Mouse (Mus musculus) brain, adult 2 months (tissue): ENCODE measurements around the gene Wdr18.
"Not testable (repeated sequence)": the region's sequence is repeated elsewhere in the genome, so short reads cannot be mapped to it uniquely, and the experiment has no call there.

Source experiments
- DNase-seq: peaks from one replicate; pipeline ENCODE4 v3.0.0; 2011; ENCODE audit warnings: low read depth, low spot score

Wdr18 gene

DNA sequence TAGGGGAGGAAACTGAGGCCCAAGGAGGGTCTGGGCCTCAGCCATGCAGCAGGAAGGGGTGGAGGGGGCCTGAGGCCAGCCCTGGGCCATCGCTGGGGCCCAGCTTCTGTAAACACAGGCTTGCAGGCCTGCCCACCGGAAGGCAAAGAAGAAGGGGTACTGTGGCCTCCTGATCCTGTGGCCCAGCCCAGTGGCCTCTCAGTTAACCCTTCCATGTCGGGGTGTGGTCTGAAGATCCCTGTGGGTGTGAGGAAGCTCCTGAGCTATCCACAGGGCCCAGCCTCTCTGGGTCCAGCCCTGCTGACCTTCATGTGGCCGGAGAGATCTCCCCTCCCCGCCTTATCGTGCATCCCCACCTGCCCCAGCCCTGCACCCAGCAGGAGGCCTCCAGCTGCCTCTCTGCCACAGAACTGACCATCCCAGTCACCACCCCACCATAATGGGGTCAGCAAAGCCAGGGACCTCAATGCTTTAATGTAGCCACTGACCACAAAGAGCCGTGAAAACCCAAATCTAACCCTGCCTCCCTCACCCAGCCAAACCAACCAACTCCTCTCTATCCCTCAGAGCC is 13.1 kb upstream of the Wdr18 start:
- DNase-seq, result no peak

- no peak for DNase-seq
These were observed 12.4 kb upstream of the Wdr18 start for GRCm38 (mm10) chr10:79947502-79947901.

- DNase-seq, result no peak
These were observed 10.1 kb upstream of the Wdr18 start for GRCm38 (mm10) chr10:79949873-79950272.

DNA sequence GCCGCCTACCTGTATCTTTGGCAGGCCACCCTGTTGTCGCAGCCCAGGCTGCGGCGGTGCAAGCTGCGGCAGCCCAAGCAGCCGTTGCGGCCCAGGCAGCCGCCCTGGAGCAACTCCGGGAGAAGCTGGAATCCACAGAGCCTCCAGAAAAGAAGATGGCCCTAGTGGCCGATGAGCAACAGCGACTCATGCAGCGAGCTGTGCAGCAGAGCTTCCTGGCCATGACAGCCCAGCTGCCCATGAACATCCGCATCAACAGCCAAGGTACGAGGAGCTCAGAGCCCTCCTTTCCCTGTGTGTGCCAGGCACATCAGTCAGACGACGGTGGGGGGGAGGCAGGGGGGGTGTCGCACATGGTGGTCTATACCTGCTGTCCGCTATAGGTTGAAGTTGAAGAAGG is 9.3 kb upstream of the Wdr18 start:
- no peak for DNase-seq

GRCm38 (mm10) chr10:79953946-79954345 is 6.0 kb upstream of the Wdr18 start:
- DNase-seq, result peak; percentile 34

- DNase-seq, result no peak
These were observed 4.3 kb upstream of the Wdr18 start for GRCm38 (mm10) chr10:79955691-79956090.

GRCm38 (mm10) chr10:79956643-79957154 is 3.3 kb upstream of the Wdr18 start:
- no peak for DNase-seq

GRCm38 (mm10) chr10:79958140-79958816 is 1.7 kb upstream of the Wdr18 start:
- peak; percentile 77 for DNase-seq

DNA sequence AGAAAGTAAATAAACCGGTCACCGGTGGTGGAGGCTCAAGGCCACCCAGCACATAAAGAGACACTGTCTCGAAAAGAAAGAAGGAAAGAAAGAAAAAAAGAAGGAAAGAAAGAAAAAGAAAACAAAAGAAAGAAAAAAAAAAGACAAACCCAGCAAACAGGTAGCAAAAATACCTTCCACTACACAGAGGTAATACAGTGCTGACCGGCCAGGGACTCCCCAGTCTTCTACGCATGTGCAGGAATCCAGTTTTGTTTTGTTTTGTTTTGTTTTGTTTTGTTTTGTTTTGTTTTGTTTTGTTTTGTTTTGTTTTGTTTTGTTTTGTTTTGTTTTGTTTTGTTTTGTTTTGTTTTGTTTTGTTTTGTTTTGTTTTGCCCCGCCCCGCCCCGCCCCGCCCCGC is 540 bp upstream of the Wdr18 start:
- DNase-seq, result not testable (repeated sequence)

GRCm38 (mm10) chr10:79960671-79961294 is 831 bp downstream of the Wdr18 start:
- DNase-seq, result no peak

- DNase-seq, result no peak
These were observed 4.8 kb downstream of the Wdr18 start for GRCm38 (mm10) chr10:79964727-79965126.

DNA sequence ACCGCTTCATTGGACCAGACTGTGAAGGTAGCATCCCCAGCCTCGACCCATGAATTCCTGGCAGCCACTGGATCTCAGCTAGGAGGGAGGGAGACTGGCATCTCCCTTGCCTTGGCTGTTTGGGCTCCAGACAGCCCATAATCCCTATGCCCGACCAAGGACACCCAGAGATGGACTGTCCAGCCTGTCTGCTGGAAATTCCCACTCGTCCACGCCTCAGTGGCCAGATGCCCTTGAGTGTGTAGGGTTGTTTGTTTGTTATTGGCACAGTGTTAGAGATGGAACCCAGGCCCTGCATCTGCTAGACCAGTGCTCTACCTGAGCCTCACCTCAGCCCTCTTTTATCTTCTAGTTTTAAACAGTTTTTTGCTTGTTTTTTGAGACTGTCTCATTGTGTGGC is 5.4 kb downstream of the Wdr18 start:
- no peak for DNase-seq

GRCm38 (mm10) chr10:79966886-79967400 is 7.0 kb downstream of the Wdr18 start:
- peak; percentile 72 for DNase-seq

- DNase-seq, result no peak
These were observed 8.2 kb downstream of the Wdr18 start for GRCm38 (mm10) chr10:79968181-79968580.

- peak; percentile 58 for DNase-seq
These were observed 9.2 kb downstream of the Wdr18 start for GRCm38 (mm10) chr10:79969124-79969568.

DNA sequence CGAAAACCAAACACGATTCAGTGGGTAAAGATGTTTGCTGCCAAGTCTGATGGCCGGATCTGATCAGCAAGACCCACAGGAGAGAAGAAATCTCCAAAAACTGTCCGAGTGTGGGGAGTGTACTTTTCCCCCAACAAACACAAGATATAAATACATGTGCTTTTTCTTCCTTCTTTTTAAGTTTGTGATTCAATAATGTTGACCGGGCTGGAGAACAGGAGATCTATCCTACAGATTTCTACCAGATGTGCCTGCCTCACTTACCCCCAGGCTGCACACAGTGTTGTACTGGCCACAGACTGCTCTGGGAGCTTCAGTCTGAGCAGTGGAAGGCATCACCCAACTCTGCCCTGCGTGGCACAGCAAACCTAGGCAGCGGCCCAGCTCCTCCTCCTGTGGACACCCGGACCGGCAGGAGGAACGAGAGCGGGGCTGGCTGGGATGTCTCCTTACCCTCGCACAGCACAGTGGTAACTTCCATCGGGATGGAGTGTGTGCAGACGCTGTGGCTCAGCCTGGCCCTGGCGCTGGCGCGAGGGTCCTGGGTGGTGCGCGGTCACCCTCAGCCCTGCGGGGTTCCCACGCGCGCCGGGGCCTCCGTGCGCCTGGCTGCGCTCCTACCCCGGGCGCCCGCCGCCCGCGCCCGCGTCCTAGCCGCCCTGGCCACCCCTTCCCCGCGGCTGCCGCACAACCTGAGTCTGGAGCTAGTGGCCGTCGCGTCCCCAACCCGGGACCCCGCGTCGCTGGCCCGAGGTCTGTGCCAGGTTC is 10.6 kb downstream of the Wdr18 start, which contains the start of gene Grin3b:
Grin3b (plus strand) TSS at position 301 of the 768 bp plus-strand sequence.
- DNase-seq, result no peak

DNA sequence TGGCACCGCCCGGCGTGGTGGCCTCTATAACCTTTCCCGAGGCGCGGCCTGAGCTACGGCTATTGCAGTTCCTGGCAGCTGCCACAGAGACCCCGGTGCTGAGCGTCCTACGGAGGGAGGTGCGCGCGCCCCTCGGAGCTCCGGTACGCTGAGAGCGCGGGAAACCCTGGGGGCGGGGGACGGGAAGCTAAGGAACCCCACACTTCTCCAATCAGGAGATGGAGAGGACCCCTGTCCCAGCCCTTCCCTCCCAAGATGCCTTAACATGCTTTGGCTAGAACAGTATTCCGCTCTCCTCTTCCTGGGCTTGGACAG is 11.2 kb downstream of the Wdr18 start:
- DNase-seq, result no peak

GRCm38 (mm10) chr10:79972831-79973230 is 12.9 kb downstream of the Wdr18 start:
- no peak for DNase-seq

DNA sequence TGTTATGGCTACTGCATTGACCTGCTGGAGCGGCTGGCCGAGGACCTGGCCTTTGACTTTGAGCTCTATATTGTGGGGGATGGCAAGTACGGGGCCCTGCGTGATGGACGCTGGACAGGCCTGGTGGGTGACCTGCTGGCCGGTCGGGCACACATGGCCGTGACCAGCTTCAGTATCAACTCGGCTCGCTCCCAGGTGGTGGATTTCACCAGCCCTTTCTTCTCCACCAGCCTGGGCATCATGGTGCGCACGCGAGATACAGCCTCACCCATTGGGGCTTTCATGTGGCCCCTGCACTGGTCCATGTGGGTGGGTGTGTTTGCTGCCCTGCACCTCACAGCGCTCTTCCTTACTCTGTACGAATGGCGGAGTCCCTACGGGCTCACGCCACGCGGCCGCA is 14.1 kb downstream of the Wdr18 start:
- DNase-seq, result no peak

DNA sequence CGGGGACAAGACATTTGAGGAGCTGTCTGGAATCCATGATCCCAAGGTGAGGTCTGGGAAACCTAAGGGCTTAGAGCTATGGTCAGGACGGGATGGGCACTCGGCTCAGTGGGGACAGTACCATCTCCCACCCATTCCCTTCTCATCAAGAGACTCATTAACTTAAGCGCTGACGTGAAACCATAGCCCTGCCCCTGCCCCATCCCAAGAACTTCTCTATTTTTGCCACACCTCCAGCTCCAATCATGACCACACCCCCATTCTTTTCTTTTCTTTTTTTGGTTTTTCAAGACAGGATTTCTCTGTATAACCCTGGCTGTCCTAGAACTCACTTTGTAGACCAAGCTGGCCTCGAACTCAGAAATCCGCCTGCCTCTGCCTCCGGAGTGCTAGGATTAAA is 14.7 kb downstream of the Wdr18 start:
- no peak for DNase-seq

DNA sequence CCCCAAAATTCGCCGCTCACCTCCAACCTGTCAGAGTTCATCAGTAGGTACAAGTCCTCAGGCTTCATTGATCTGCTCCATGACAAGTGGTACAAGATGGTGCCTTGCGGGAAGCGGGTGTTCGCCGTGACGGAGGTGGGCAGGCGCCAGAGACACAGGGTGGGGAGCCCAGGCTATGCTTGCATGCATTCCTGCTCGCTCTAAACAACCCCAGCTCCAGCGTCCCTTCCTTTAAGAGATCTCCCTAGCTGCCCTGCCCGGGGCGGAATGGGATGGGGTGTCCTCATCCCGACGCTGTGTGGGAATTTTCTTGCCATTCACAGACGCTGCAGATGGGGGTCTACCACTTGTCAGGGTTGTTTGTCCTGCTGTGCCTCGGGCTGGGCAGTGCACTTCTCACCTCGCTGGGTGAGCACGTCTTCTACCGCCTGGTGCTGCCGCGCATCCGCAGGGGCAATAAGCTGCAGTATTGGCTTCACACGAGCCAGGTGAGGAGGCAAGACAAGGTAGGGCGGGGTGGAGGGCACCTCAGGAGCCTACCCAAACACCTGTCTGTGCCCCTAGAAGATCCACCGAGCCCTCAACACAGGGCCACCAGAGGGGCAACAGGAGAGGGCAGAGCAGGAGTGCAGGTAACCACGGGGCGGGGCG is 16.2 kb downstream of the Wdr18 start:
- DNase-seq, result no peak
